Mouse (Mus musculus) Patski (cell line): ENCODE measurements around the gene Kank2. TPM values are rescaled to one million over a fixed set of nuclear protein-coding genes. Genes with fewer than 3 reads are reported as not detected.
A peak's percentile ranks its signal among the peaks of the same experiment; 100 is the strongest.

Experiments
- ATAC-seq: fragments of 100-300 bp; one replicate; pipeline ENCODE4 v1.8.0; 2021
- CTCF ChIA-PET: fragments of 350-600 bp; sonication (Branson Sonifier 250); formaldehyde crosslinking; loops from one replicate; lab custom pipeline; 2022; ENCODE audit warnings: inconsistent platforms; lab: Charles Lee
- POLR2A ChIA-PET: fragments of 350-600 bp; sonication (Branson Sonifier 250); formaldehyde crosslinking; loops from one replicate; lab custom pipeline; 2022; ENCODE audit warnings: antibody characterized with exemption, inconsistent platforms; lab: Charles Lee
- DNase-seq: peaks from one replicate; pipeline ENCODE4 v3.0.0-alpha.2; 2011; ENCODE audit warnings: low read depth, low spot score
- H3K27me3 ChIP-seq: fragments of 371-371 bp; one replicate; pipeline ENCODE4 v1.5.1; 2021
- CTCF ChIP-seq: fragments of 100-300 bp; IDR thresholded peaks from one replicate; pipeline ENCODE4 v1.5.1; 2021
- in situ Hi-C: fragments of 300-500 bp; cut with MboI; formaldehyde crosslinking; loops from 3 replicates; pipeline ENCODE4 v1.11.1; 2018; ENCODE audit warnings: low pct_unique_long_range_greater_than_20kb, mixed read lengths
- polyA plus RNA-seq: library from polyadenylated mRNA; unstranded; gene quantifications from one replicate; pipeline ENCODE4 v1.2.3, GENCODE M21; 2021

The Kank2 gene
- polyA plus RNA-seq, 1 experiment from 2014 or later, result 62.4 TPM

DNA sequence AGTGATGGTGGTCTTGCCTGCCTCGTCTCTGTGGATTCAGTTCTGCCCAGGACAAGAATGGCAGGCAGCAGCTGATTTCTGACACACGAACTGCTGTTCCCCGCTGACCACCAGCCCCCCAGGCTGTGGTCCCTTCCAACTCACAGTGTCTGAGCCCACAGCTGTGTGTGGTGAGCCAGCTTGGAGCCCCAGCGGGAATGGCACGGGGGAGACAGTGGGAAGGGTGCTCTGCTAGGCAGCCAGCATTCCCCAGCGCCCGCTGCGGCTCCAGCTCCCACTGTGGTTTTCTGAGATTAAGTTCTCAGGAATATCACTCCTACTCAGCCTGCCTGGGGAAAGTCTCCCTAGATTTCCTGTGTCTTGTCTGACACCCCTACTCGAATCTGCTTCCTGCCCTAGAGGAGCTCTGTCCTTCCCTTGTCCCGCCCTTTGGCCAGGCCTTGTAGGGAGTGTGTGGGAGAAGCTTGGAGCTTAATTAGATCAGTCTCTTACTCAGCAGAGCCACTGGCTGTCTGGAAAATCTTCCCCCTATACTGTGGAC is 46.2 kb downstream of the Kank2 start:
- POLR2A ChIA-PET, result interaction anchor here (1.4 kb wide), 1 partner anchor 9 kb away, joined by 4 read pairs; no protein-coding TSS in a partner anchor
- CTCF ChIA-PET, result interaction anchor here (0.7 to 2.1 kb wide), 6 partner anchors 9 to 181 kb away, joined by 3 to 7 read pairs (median 3); no protein-coding TSS in a partner anchor
- DNase-seq (peak; percentile 64), ATAC-seq (peak; percentile 6)
- no peak for TF ChIP-seq CTCF
- in situ Hi-C loops, result loop anchor here (5.0 to 10.0 kb wide), 2 partner anchors 50 to 122 kb away; no protein-coding TSS in a partner anchor
- no peaks in the 10 kb centered on the region for H3K27me3 ChIP-seq

DNA sequence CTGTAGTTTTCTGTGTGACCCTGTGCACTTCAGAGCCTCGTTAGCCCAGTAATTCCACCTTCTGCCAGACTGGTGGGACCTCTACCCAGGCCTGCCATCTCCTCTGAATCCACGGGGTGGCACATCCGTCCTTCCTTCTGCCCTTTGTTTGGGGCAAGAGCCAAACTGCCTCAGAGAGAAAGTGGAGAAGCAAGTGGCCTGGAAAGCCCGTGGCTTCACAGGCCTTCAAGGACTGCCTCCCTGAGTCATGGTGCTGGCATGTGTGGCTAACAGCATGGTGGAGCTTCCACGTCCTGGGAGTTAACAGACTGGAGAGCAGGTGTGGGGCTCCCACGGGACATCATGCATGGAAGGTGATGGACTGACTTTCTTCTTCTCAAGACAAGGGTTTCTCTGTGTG is 47.2 kb downstream of the Kank2 start:
- ATAC-seq, result peak; percentile 82
- POLR2A ChIA-PET, result interaction anchor here (1.4 kb wide), 1 partner anchor 10 kb away, joined by 4 read pairs; no protein-coding TSS in a partner anchor
- no peaks in the 10 kb centered on the region for H3K27me3 ChIP-seq
- DNase-seq, result peak; percentile 83
- no peak for TF ChIP-seq CTCF
- CTCF ChIA-PET, result interaction anchor here (0.7 to 2.1 kb wide), 5 partner anchors 10 to 130 kb away, joined by 3 to 7 read pairs (median 3); partner anchors contain the start of gene Angptl8
- in situ Hi-C loops, result loop anchor here (5.0 to 10.0 kb wide), 2 partner anchors 51 to 123 kb away; no protein-coding TSS in a partner anchor

DNA sequence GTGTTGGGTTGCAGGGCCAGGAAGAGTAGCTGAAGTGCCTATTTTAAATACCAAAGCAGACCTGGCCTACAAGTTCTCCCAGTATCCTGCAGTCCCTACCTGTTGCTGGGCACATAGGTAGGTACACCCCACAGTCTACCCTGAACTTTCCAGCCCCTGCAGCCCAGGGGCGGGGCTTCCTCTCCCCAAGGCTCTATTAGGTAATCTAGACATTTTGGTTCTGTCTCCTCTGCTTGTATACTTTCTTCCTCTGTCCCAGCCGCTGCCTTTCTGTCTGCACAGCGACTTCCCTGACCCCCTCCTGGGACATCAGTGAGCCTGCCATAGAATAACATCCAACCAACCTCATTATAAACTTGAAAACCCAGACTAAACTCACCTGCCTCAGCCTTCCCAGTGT is 48.2 kb downstream of the Kank2 start:
- no peaks in the 10 kb centered on the region for H3K27me3 ChIP-seq
- DNase-seq, result no peak
- POLR2A ChIA-PET, result interaction anchor here (0.9 kb wide), 1 partner anchor 31 kb away, joined by 3 read pairs; no protein-coding TSS in a partner anchor
- no peak for TF ChIP-seq CTCF
- CTCF ChIA-PET, result interaction anchor here (1.0 to 1.5 kb wide), 3 partner anchors 11 to 54 kb away, joined by 3 to 6 read pairs (median 6); no protein-coding TSS in a partner anchor
- no peak for ATAC-seq
- in situ Hi-C loops, result loop anchor here (5.0 to 10.0 kb wide), 2 partner anchors 52 to 124 kb away; no protein-coding TSS in a partner anchor

DNA sequence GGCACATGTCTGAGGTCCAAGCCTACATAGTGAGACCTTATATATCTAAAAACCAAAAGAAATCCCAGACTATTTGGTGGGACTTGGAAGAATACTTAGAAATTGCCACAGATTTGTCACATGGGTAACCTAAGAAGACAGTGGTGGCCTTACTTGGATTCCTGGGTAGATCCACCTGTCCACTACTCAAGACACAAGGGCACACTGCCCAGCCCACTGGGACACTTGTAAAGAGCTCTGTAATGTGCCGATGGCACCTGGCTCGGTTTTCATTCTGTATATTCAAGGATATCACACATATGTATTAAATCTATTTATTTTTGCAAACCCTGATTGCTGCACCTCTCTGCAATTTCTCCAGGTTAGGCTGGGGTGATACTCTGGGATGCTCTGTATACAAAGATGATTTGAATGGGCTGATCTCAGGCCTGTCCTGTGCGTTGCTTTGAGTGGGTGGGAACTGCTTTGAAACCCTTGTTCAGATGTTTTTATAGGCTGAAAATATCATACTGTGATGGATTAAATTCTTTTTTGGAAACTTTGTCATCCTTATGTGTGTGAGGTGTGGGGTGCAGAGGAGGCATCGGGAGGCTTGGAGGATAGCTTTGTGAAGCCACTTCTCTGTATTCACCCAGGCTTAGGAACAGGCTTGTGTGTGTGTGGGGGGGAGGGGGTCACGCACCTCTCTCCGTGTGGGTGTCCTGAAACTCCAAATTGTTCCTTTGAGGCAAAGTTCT is 49.0 kb downstream of the Kank2 start:
- ChIA-PET CTCF (interaction anchor here (1.0 to 1.5 kb wide), 2 partner anchors 14 to 55 kb away, joined by 3 to 6 read pairs; no protein-coding TSS in a partner anchor), POLR2A (interaction anchor here (0.9 to 1.4 kb wide), 2 partner anchors 11 to 30 kb away, joined by 3 read pairs; no protein-coding TSS in a partner anchor)
- ATAC-seq, result no peak
- no peak for DNase-seq
- no peaks in the 10 kb centered on the region for H3K27me3 ChIP-seq
- TF ChIP-seq CTCF, result no peak
- in situ Hi-C loops, result loop anchor here (5.0 to 10.0 kb wide), 2 partner anchors 53 to 125 kb away; no protein-coding TSS in a partner anchor

DNA sequence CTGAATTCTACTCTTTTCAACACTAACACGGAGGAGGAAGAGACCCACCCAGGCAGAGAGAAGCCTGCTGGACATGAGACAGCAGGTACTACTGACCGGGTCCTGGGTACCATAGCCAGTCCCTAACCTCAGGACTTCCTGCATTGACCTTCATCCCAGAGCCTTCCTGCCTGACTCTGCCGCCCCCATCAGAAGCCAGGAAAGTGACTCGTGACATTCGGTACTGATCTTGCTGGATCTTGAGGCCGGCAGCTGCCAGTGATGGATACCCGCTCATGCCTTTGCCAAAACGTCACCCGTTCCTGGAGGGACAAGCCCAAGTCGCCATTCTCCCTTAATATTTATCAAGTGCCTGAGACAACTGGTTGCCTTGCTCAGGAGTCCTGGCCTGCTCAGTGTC is 50.1 kb downstream of the Kank2 start:
- ChIA-PET POLR2A (interaction anchor here (0.9 to 1.4 kb wide), 2 partner anchors 10 to 24 kb away, joined by 3 read pairs; no protein-coding TSS in a partner anchor), CTCF (interaction anchor here (1.3 kb wide), 1 partner anchor 56 kb away, joined by 3 read pairs; no protein-coding TSS in a partner anchor)
- H3K27me3 ChIP-seq, result no peaks in the 10 kb centered on the region
- no peak for TF ChIP-seq CTCF
- ATAC-seq (no peak), DNase-seq (no peak)
- in situ Hi-C loops, result no loop called here

DNA sequence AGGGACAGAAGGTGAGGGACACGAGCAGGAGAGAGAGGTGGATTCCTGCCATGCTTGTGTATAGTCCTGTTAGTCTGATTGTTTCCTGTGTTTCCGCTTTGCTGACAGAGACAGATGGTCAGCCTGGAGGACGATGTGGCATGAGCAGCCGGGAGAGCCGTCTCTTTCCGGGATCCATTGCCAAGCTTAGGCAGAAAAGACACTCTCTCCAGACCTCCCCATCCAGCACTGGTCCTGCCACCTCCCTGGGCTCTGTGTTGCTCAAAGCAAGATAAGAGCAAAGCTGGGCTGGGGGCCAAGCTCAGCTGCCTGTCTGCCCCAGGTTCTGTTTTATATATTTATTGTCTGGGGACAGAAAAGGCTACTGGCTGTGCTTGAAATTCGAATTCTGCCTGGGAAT is 50.5 kb downstream of the Kank2 start:
- DNase-seq (no peak), ATAC-seq (no peak)
- in situ Hi-C loops, result no loop called here
- TF ChIP-seq CTCF, result no peak
- ChIA-PET CTCF (interaction anchor here (1.3 to 1.5 kb wide), 2 partner anchors 12 to 57 kb away, joined by 3 to 4 read pairs; no protein-coding TSS in a partner anchor), POLR2A (interaction anchor here (0.9 to 1.4 kb wide), 2 partner anchors 9 to 24 kb away, joined by 3 read pairs; no protein-coding TSS in a partner anchor)
- H3K27me3 ChIP-seq, result no peaks in the 10 kb centered on the region

DNA sequence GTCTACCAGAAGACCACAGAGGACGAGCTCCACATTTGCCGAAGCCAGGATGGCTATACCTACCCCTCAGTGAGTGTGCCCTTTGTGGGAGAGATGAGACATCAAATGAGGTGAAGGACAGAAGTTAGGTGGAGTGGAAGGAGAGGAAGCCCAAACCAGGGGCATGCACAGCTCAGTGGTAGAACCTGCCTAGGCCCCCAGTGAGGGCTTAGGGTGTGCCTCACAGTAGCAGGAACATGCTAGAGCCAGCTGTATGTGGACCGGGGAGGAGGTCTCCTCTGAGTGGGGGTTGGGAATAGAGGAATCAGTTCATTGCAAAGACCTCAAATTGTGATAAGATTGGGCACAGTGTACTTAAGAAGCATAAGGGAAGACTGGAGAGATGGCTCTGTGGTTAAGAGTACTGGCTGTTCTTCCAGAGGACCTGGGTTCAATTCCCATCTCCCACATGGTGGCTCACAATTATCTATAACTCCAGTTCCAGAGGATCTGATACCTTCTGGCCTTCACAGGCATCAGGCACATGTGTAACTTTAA is 51.2 kb downstream of the Kank2 start:
- ATAC-seq, result no peak
- no peak for TF ChIP-seq CTCF
- DNase-seq, result no peak
- H3K27me3 ChIP-seq, result no peaks in the 10 kb centered on the region
- POLR2A ChIA-PET, result no interaction called here
- in situ Hi-C loops, result no loop called here
- CTCF ChIA-PET, result interaction anchor here (1.3 to 1.5 kb wide), 2 partner anchors 11 to 58 kb away, joined by 3 to 4 read pairs; no protein-coding TSS in a partner anchor

DNA sequence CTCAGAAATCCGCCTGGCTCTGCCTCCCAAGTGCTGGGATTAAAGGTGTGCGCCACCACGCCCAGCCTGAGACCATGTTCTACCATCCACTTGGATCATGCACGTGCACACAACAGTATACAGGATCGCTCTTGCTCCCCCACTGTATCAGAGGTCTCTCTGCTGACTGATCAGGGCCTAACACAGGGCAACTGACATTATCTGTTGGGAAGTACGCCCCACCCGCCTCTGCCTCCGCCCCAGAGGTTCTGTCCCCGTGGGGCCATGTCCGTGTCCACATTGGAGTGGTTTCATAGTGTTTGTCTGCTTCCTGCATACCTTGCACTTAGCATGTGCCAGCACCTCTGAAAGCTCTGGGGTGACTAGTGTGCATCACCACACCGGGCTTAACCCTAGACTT is 57.0 kb downstream of the Kank2 start:
- ChIA-PET CTCF (no interaction called here), POLR2A (interaction anchor here (0.7 kb wide), 1 partner anchor 55 kb away, joined by 10 read pairs; no protein-coding TSS in a partner anchor)
- in situ Hi-C loops, result no loop called here
- no peaks in the 10 kb centered on the region for H3K27me3 ChIP-seq
- no peak for DNase-seq
- ATAC-seq, result no peak
- no peak for TF ChIP-seq CTCF

DNA sequence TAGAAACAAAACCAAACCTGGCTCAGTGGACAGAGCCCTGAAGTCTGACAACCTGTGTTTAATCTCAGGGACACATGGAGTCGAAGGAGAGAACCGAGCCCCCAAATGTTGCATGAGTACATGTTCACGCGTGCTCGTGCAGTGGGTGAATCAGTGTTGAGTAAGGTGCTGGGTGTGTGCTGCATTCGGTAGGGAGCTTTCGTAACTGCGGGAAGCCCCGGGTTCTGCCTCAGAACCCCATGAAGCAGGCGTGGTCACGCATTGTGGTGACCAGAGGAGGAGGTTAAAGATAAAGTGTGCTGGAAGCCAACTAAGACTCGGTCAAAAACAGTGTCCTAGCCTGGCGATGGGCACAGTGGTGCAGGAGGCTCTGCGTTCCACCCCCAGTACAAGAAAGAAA is 58.1 kb downstream of the Kank2 start:
- H3K27me3 ChIP-seq, result no peaks in the 10 kb centered on the region
- no peak for TF ChIP-seq CTCF
- no peak for ATAC-seq
- POLR2A ChIA-PET, result no interaction called here
- in situ Hi-C loops, result no loop called here
- DNase-seq, result no peak
- CTCF ChIA-PET, result interaction anchor here (1.1 to 1.5 kb wide), 2 partner anchors 12 to 20 kb away, joined by 3 read pairs; no protein-coding TSS in a partner anchor

DNA sequence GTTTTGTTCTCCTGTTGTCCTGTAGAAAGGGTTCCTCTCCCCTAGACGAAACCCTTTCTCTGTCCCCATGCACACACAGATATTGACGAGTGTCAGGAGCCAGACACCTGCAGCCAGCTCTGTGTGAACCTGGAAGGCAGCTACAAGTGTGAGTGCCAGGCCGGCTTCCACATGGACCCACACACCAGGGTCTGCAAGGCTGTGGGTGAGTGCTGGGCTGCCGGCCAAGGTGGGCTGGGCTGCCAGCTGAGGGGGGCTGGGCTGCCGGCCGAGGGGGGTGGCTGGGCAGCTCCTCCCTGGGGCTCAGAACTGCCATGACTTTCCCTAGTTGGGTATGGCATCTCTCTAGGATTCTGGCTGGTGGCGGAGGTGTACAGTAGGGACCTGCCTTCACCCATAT is 59.8 kb downstream of the Kank2 start:
- TF ChIP-seq CTCF, result no peak
- in situ Hi-C loops, result no loop called here
- H3K27me3 ChIP-seq, result no peaks in the 10 kb centered on the region
- DNase-seq (no peak), ATAC-seq (no peak)
- ChIA-PET CTCF (no interaction called here), POLR2A (interaction anchor here (1.4 kb wide), 1 partner anchor 10 kb away, joined by 3 read pairs; no protein-coding TSS in a partner anchor)
